Mouse (Mus musculus): ENCODE measurements around the gene Mamdc4. TPM values are rescaled to one million over a fixed set of nuclear protein-coding genes. Genes with fewer than 3 reads are reported as not detected.

The Mamdc4 gene
- total and polyA plus RNA-seq, 2 experiments from 2014 or later: 0.32 to 1.9 TPM

GRCm38 (mm10) chr2:25551186-25551585 lies 23.5 kb downstream of the Mamdc4 start:
- ATAC-seq (ENCODE audit: low FRiP score): no peak
- Histone ChIP-seq H3K4me3 (ENCODE audit: low read depth, low read length) (no peak overlapping the region), H3K27me3 (ENCODE audit: insufficient read depth, low read length) (no peaks in the 10 kb centered on the region), H3K9me3 (ENCODE audit: low read length) (no peaks in the 10 kb centered on the region), H3K36me3 (ENCODE audit: insufficient read depth, low read length) (no peaks in the 10 kb centered on the region), H3K4me1 (ENCODE audit: insufficient read depth, low read length) (peaks cover 2% of the 10 kb centered on the region; the same call in 1 of the 2 replicates), H3K4me2 (ENCODE audit: low read depth, low read length, poor library complexity, severe bottlenecking) (no peak overlapping the region), H3K9ac (replicated peaks; ENCODE audit: low read length, poor library complexity, severe bottlenecking) (no peak overlapping the region), H3K27ac (ENCODE audit: low read depth, low read length) (no peak overlapping the region)
- 33% methylated on average over 5 of the region's 5 CpGs for WGBS
- peak; percentile 79 for TF ChIP-seq CTCF (IDR thresholded peaks at IDR 0.05)
- peak; percentile 57 for DNase-seq (ENCODE audit: low spot score)

- no peaks in the 10 kb centered on the region for H3K27me3 ChIP-seq (ENCODE audit: insufficient read depth, low read length)
- H3K4me1 ChIP-seq (ENCODE audit: insufficient read depth, low read length): peaks cover 4% of the 10 kb centered on the region; the same call in 1 of the 2 replicates
- no peak overlapping the region for H3K4me2 ChIP-seq (ENCODE audit: low read depth, low read length, poor library complexity, severe bottlenecking)
- no peaks in the 10 kb centered on the region for H3K36me3 ChIP-seq (ENCODE audit: insufficient read depth, low read length)
- TF ChIP-seq CTCF (IDR thresholded peaks at IDR 0.05): no peak
- WGBS: 83% methylated on average over 9 of the region's 9 CpGs
- no peak overlapping the region for H3K27ac ChIP-seq (ENCODE audit: low read depth, low read length)
- no peaks in the 10 kb centered on the region for H3K9me3 ChIP-seq (ENCODE audit: low read length)
- no peak for DNase-seq (ENCODE audit: low spot score)
- H3K4me3 ChIP-seq (ENCODE audit: low read depth, low read length): no peak overlapping the region
- no peak for ATAC-seq (ENCODE audit: low FRiP score)
- no peak overlapping the region for H3K9ac ChIP-seq (replicated peaks; ENCODE audit: low read length, poor library complexity, severe bottlenecking)
Observed at GRCm38 (mm10) chr2:25549021-25549991, 25.3 kb downstream of the Mamdc4 start.

- WGBS: 3% methylated on average over 41 of the region's 48 CpGs
- Histone ChIP-seq H3K9ac (replicated peaks; ENCODE audit: low read length, poor library complexity, severe bottlenecking) (peak within 1 kb of the TSS; percentile 51), H3K27me3 (ENCODE audit: insufficient read depth, low read length) (no peaks in the 10 kb centered on the region), H3K36me3 (ENCODE audit: insufficient read depth, low read length) (no peaks in the 10 kb centered on the region), H3K9me3 (ENCODE audit: low read length) (no peaks in the 10 kb centered on the region), H3K4me2 (ENCODE audit: low read depth, low read length, poor library complexity, severe bottlenecking) (peak within 1 kb of the TSS; percentile 83), H3K27ac (ENCODE audit: low read depth, low read length) (no peak within 1 kb of the TSS), H3K4me3 (ENCODE audit: low read depth, low read length) (peak within 1 kb of the TSS; percentile 52), H3K4me1 (ENCODE audit: insufficient read depth, low read length) (peaks cover 4% of the 10 kb centered on the region; the same call in 1 of the 2 replicates)
- ATAC-seq (ENCODE audit: low FRiP score): peak; percentile 98
- TF ChIP-seq CTCF (IDR thresholded peaks at IDR 0.05): no peak
- DNase-seq (ENCODE audit: low spot score): peak; percentile 99
Observed at GRCm38 (mm10) chr2:25546811-25547491, 27.7 kb downstream of the Mamdc4 start, which contains the start of gene Traf2. Gene Traf2, minus strand, starts transcription at chr2:25546940.

GRCm38 (mm10) chr2:25545996-25546810 lies 28.4 kb downstream of the Mamdc4 start:
- H3K27ac ChIP-seq (ENCODE audit: low read depth, low read length): no peak overlapping the region
- ATAC-seq (ENCODE audit: low FRiP score): peak; percentile 55
- H3K4me1 ChIP-seq (ENCODE audit: insufficient read depth, low read length): peaks cover 4% of the 10 kb centered on the region; the same call in 1 of the 2 replicates
- DNase-seq (ENCODE audit: low spot score): no peak
- H3K9ac ChIP-seq (replicated peaks; ENCODE audit: low read length, poor library complexity, severe bottlenecking): peak overlapping the region; percentile 51
- H3K36me3 ChIP-seq (ENCODE audit: insufficient read depth, low read length): no peaks in the 10 kb centered on the region
- WGBS: 13% methylated on average over 25 of the region's 43 CpGs
- no peaks in the 10 kb centered on the region for H3K27me3 ChIP-seq (ENCODE audit: insufficient read depth, low read length)
- no peaks in the 10 kb centered on the region for H3K9me3 ChIP-seq (ENCODE audit: low read length)
- H3K4me2 ChIP-seq (ENCODE audit: low read depth, low read length, poor library complexity, severe bottlenecking): peak overlapping the region; percentile 83
- H3K4me3 ChIP-seq (ENCODE audit: low read depth, low read length): peak overlapping the region; percentile 52
- no peak for TF ChIP-seq CTCF (IDR thresholded peaks at IDR 0.05)

- no peak overlapping the region for H3K9ac ChIP-seq (replicated peaks; ENCODE audit: low read length, poor library complexity, severe bottlenecking)
- 94% methylated on average over 10 of the region's 10 CpGs for WGBS
- ATAC-seq (ENCODE audit: low FRiP score): no peak
- no peak for DNase-seq (ENCODE audit: low spot score)
- H3K4me1 ChIP-seq (ENCODE audit: insufficient read depth, low read length): peaks cover 4% of the 10 kb centered on the region; the same call in 1 of the 2 replicates
- TF ChIP-seq CTCF (IDR thresholded peaks at IDR 0.05): no peak
- no peaks in the 10 kb centered on the region for H3K27me3 ChIP-seq (ENCODE audit: insufficient read depth, low read length)
- H3K27ac ChIP-seq (ENCODE audit: low read depth, low read length): no peak overlapping the region
- 0 out of 2 replicates have a peak, but pooled peaks cover 3% of the 10 kb centered on the region for H3K36me3 ChIP-seq (ENCODE audit: insufficient read depth, low read length)
- H3K4me2 ChIP-seq (ENCODE audit: low read depth, low read length, poor library complexity, severe bottlenecking): no peak overlapping the region
- H3K4me3 ChIP-seq (ENCODE audit: low read depth, low read length): no peak overlapping the region
- no peaks in the 10 kb centered on the region for H3K9me3 ChIP-seq (ENCODE audit: low read length)
Observed at GRCm38 (mm10) chr2:25541644-25542367, 32.8 kb downstream of the Mamdc4 start.

All from midbrain, postnatal 0 days (tissue).